Mouse (Mus musculus): ENCODE measurements around the gene Grasp.

The Grasp gene

GRCm38 (mm10) chr15:101247155-101247498 is 23.1 kb downstream of the Grasp start:
- no peak for DNase-seq (ENCODE audit: low read depth, low spot score)

- DNase-seq (ENCODE audit: low read depth, low spot score), result no peak
Measured at GRCm38 (mm10) chr15:101248029-101248710, 24.2 kb downstream of the Grasp start.

- DNase-seq (ENCODE audit: low read depth, low spot score), result peak; percentile 43
Measured at GRCm38 (mm10) chr15:101250220-101250800, 26.3 kb downstream of the Grasp start.

DNA sequence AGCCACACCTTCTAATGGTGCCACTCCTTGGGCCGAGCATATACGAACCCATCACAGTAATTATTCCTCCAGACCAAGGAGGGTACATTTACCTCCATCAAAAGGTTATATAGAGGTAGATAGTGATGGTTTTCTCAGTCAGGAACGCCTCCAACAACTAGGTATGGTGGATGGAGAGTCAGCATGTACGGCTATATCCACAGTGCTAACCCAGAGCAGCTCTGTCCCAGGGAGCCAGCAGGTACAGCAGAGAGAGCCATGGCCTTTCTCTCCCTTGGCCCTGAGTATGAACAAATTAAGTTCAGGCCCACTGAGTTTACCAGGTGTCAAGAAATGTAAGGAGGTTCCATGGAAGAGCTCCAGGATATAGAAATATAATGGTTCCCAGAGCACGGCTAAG is 27.9 kb downstream of the Grasp start:
- no peak for DNase-seq (ENCODE audit: low read depth, low spot score)

DNA sequence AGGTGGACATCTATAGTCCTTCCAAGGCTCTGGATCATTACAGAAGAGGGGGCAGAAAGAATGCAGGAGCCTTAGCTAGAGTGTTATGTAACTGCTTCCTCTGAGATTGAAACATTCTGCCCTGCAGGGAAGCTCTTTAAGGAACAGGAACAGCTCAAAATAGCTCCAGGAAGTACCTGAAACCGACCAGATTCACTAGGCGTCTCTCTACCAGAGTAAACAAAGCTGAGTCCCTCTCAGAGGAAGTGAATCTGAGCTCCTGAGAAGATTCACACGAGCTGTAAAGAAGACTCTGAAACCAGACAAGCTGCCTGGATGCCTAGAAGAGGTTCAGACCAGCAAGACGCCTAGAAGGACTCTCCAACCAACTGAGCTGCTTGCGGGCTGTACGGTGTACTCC is 28.6 kb downstream of the Grasp start:
- no peak for DNase-seq (ENCODE audit: low read depth, low spot score)

DNA sequence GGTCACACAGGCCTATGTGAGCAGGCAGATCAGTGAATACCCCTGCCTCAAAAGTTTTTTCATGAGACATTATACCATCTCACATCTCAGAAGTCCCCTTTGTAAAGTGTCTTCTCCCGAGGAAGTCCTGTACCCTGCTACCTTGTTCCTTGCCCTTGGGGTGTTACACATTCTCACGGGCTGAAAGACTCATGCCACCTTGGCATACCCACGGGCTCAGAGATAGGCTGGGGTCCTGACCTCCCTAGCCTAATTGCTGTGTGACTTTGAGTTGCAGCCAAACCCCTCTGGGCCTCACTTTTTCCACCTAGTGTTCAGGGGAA is 29.5 kb downstream of the Grasp start:
- DNase-seq (ENCODE audit: low read depth, low spot score), result no peak

DNA sequence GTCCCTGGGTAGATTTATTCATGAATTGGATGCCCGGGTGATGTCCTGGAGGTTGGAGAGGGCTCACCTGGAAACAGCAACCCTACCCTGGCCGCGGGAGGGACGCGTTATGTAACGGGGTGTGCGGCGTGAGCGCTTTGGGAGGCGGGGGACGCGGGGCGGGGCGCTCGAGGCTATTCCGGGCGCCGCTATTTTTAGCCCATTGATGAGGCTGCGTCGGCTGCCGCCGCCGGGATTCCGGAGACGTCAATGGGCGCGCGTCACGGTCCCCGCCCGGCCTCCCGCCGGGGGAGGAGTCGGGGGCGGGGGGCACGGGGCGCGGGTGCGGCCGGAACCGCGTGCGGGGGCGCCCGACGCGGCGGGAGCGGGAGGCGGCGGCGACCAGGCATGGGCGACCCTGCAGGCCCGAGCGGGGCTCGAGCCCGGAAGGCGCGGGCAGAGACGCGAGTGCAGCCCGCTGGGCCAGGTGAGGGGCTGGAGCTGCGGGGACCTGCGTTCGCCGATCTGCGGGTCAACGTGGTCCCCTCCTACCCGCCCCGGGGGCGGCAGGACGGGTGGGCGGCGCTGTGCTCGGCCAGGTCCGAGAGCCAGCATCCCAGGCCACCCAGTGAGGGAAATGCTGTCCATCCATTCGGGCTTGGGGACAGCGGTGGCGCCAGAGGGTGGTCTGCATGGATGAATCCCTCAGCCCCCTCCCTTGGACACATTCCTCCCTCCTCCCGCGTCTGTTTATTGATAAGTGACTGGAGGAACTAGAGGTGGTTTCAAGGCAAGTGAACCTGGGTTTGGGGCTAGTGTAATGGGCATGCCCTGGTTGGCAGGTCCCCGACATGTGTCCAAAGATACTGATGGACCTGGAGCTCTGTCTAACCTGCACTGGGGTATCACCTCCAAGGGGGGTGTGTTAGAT is 30.2 kb downstream of the Grasp start, which contains the start of gene Nr4a1:
TSS of gene Nr4a1 (plus strand) at position 384 of the 910 bp plus-strand sequence.
- DNase-seq (ENCODE audit: low read depth, low spot score), result peak; percentile 56

DNA sequence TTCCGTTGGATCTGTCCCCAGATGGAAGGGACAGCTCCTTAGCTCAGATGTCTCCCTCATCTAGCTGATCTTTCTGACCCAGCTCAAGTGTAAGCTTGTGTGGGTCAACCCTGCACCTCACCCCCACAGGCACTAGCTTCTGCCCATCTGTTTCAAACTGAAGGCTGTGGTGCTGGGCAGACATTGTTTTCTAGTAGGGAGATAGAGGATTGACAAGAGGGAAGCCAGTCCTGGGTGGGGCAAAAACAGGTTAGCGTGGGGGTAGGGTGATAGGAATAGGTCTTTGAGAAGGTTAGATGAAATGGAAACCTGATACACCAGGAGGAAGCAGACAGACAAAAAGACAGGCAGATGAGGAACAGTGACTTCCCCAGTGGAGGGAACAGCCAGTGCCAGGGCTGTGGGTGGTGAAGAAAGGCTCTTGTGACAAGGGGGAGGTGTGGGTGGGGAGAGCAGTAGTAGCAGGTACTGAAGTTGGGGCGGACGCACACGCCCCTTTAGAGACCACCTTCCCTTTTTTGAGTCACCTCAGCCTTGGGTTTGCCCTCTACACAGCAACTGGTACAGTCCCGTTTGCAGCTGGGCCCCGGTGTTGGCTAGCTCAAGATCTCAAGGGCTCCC is 32.0 kb downstream of the Grasp start:
- DNase-seq (ENCODE audit: low read depth, low spot score), result no peak

DNA sequence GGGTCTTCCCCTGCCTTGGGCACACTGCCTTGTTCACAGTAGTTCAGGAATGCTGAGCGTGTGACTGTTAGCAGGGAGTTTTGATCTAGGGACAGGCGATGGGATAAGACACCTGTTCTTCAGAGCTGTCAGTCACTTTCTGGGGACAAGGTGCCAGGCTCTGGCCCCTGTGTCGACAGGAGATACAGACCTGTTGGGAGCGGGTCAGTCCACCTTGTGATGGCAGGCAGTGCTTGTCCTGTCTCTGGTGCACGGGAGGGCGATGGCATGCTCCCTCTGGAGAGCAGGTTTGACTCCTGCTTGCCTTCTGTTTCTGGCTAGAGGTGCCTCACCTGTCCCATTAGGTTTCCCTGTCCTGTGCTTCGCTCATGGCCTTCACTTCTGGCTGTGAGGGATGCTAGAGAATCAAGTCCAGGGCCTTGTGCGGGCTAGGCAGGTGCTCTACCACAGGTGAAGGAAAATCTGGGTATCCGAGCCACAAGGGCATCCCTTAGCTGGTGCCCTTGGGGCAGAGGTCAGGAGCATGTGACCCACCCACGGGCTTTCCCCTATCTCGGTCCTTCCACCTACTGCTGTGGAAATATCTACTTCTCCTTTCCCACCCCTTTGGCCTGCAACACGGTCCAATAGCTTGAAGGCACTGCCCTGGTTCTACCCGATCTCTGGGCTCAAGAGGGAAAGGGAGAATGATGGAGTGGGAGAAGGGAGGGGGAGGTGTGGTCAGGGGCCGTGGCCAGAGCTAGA is 32.6 kb downstream of the Grasp start:
- no peak for DNase-seq (ENCODE audit: low read depth, low spot score)

DNA sequence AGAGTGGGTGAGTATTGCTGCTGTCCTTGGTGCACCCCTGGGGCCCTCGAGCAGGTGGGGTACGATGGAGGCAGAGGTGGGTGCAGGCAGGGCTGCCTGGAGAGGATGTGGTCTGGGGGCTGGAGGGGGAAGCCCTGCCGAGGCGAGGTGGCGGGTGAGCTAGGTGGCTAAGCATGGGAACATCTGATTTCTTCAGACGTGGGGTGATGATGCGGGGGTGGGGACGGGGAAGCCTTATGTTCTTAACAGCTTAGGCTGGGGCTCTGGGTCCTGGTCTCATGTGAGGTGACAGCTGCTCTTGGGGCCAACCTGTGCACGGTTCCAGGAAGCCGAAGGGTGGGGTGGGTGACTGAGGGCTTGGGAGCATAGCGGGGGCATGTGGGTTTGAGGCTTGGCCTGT is 34.4 kb downstream of the Grasp start:
- DNase-seq (ENCODE audit: low read depth, low spot score), result no peak

DNA sequence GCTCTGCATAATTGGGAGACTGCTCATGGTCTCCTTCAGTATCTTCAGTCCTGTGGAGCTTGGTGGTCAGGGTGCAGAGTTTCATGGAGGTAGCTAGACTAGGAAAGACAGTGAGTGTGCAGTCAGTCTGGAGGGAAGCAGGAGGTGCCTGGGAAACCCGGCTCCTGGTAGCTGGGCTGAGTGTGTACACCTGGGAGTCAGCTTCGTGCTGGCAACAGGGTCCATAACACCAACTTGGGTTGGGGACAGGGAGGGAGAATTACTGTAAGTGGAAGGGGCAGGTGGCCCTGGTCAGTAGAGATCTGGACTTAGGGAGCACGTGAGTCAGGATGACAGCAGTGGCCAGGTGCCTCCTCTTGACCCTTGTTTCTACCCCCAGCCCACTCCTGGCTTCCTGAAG is 35.9 kb downstream of the Grasp start:
- no peak for DNase-seq (ENCODE audit: low read depth, low spot score)

- DNase-seq (ENCODE audit: low read depth, low spot score), result no peak
Measured at GRCm38 (mm10) chr15:101260387-101260786, 36.4 kb downstream of the Grasp start.

- DNase-seq (ENCODE audit: low read depth, low spot score), result no peak
Measured at GRCm38 (mm10) chr15:101260874-101261622, 37.1 kb downstream of the Grasp start.

GRCm38 (mm10) chr15:101262502-101262901 is 38.5 kb downstream of the Grasp start:
- DNase-seq (ENCODE audit: low read depth, low spot score), result no peak

GRCm38 (mm10) chr15:101266132-101266963 is 42.4 kb downstream of the Grasp start:
- DNase-seq (ENCODE audit: low read depth, low spot score), result peak; percentile 86

DNA sequence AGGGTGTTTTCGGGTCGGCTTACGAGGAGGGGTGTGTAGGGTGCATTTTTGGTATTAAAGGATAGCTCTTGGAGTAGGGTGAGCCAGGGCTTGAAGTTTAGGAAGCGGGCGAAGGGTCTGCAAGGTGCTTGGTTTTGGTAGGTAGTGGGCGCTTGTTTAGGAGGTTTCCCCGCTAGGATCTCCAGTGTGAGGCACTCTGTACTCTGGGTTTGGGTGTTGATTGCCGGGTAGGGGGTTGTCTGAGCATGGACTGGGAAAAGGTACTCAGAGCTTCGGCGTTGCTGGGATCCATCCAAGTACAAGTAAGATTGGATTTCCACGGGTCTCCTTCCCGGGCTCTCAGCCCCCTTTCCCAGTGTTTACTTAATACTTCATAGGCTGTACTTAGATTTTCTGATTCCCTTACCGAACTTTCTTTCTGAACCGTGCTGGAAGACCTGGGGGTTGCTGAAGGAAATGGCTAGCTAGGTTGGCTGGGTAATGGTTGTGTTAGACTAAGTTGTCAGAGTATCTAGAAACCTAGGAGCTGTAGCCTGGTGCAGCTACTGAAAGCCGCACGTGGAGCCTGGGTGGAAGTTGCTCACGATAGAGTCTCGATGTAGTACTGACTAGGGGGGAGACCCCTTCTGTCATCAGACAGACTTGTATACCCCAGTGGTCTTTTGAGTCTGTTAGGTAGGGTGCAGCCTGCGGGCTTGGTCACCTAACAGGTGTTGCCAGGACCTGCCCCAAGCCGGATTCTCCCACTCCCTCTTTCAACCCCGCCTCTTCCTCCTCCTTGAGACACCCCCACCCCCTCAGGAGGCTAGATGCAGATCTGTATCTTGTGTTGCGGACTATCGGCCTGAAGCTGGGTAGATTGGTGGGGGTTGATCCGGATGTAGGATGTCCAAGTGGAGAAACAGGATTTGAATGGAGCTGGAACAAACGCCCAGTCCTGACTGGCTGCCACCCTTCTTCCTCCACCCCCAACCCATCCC is 43.4 kb downstream of the Grasp start:
- peak; percentile 57 for DNase-seq (ENCODE audit: low read depth, low spot score)

- DNase-seq (ENCODE audit: low read depth, low spot score), result no peak
Measured at GRCm38 (mm10) chr15:101270101-101270820, 46.3 kb downstream of the Grasp start.

DNA sequence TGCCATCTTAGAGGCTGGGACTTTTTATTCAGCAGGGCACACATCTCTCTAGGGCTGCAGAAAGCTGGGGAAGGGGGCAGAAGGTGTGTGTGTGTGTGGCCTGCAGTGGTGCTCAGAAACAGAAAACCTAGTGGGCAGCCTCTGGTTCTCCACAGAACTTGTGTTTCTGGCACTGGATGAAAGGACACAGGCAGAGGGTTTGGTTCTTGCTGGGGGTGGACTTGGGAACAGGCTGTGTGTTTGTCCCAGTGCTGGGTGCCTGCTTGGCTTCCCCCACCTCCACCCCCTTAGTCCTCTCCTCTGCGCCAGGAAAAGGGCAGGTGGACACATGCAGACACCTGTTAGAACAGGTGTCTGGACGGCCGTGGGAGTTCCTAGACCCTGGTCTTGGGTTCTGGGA is 47.1 kb downstream of the Grasp start:
- no peak for DNase-seq (ENCODE audit: low read depth, low spot score)

Data from 3T3-L1 (cell line).